ENCODE assay signal across 15 mouse cellular contexts in genomic region chr15:92594721-92595120, GRCm38 (mm10).
DNase-seq lines count a peak whose midpoint lies in the region; ATAC-seq lines count a peak whose summit lies in the region.
"Had no signal": no experiment of that assay in that cellular context is flagged by ENCODE, and none has a peak within 500 bp of the region (broad histone marks: within the 10 kb centered on the region; RNA-seq: fewer than 3 reads in every experiment).

No protein-coding gene starts in this region.

- no peaks in the 10 kb centered on the region for H3K9me3 ChIP-seq in forebrain, embryonic 14.5 days (replicated peaks; ENCODE audit: control insufficient read depth, low read length)
- H3K9me3 ChIP-seq in forebrain, embryonic 12.5 days: no peaks in the 10 kb centered on the region
- H3K9me3 ChIP-seq in midbrain, embryonic 14.5 days (ENCODE audit: control insufficient read depth, low read length): no peaks in the 10 kb centered on the region
- no peaks in the 10 kb centered on the region for H3K9me3 ChIP-seq in midbrain, embryonic 15.5 days
- H3K9me3 ChIP-seq: midbrain, embryonic 13.5 days; neural tube, embryonic 12.5 days had no signal

- no peaks in the 10 kb centered on the region for H3K36me3 ChIP-seq in forebrain, embryonic 14.5 days (ENCODE audit: control insufficient read depth, insufficient read depth, low read length)
- no peaks in the 10 kb centered on the region for H3K36me3 ChIP-seq in forebrain, embryonic 12.5 days (replicated peaks)
- no peaks in the 10 kb centered on the region for H3K36me3 ChIP-seq in midbrain, embryonic 14.5 days (ENCODE audit: control insufficient read depth, insufficient read depth, low read length)
- no peaks in the 10 kb centered on the region for H3K36me3 ChIP-seq in midbrain, embryonic 15.5 days (replicated peaks)
- H3K36me3 ChIP-seq: midbrain, embryonic 13.5 days; neural tube, embryonic 12.5 days had no signal

- H3K27ac ChIP-seq in forebrain, embryonic 14.5 days (ENCODE audit: low read depth, low read length): no peak overlapping the region
- no peak overlapping the region for H3K27ac ChIP-seq in forebrain, embryonic 12.5 days
- no peak overlapping the region for H3K27ac ChIP-seq in midbrain, embryonic 14.5 days (replicated peaks; ENCODE audit: low read depth, low read length)
- H3K27ac ChIP-seq in midbrain, embryonic 15.5 days: no peak overlapping the region
- H3K27ac ChIP-seq: macrophage; midbrain, embryonic 13.5 days; neural tube, embryonic 12.5 days had no signal

- 3% methylated on average over 2 of the region's 2 CpGs for WGBS in forebrain, embryonic 14.5 days
- WGBS in forebrain, embryonic 12.5 days: 11% methylated on average over 2 of the region's 2 CpGs
- 23% methylated on average over 2 of the region's 2 CpGs for WGBS in midbrain, embryonic 14.5 days
- 19% methylated on average over 2 of the region's 2 CpGs for WGBS in midbrain, embryonic 15.5 days

- no peak overlapping the region for H3K4me3 ChIP-seq in forebrain, embryonic 14.5 days (ENCODE audit: low read depth, low read length)
- no peak overlapping the region for H3K4me3 ChIP-seq in forebrain, embryonic 12.5 days (replicated peaks)
- no peak overlapping the region for H3K4me3 ChIP-seq in midbrain, embryonic 14.5 days (replicated peaks; ENCODE audit: low read depth, low read length)
- no peak overlapping the region for H3K4me3 ChIP-seq in midbrain, embryonic 15.5 days
- H3K4me3 ChIP-seq: midbrain, embryonic 13.5 days; neural tube, embryonic 12.5 days had no signal

- ATAC-seq in forebrain, embryonic 14.5 days: 0 out of 2 replicates have a peak, but pooled peaks have one; percentile 13
- no peak for ATAC-seq in forebrain, embryonic 12.5 days (ENCODE audit: low FRiP score)
- no peak for ATAC-seq in midbrain, embryonic 14.5 days (ENCODE audit: low FRiP score, low TSS enrichment)
- ATAC-seq in midbrain, embryonic 15.5 days (replicated peaks): no peak
- ATAC-seq: midbrain, embryonic 13.5 days had no signal

- H3K9ac ChIP-seq in forebrain, embryonic 14.5 days (ENCODE audit: low read length): no peak overlapping the region
- no peak overlapping the region for H3K9ac ChIP-seq in forebrain, embryonic 12.5 days
- H3K9ac ChIP-seq in midbrain, embryonic 14.5 days (replicated peaks; ENCODE audit: low read length): no peak overlapping the region
- H3K9ac ChIP-seq in midbrain, embryonic 15.5 days: no peak overlapping the region
- H3K9ac ChIP-seq: midbrain, embryonic 13.5 days; neural tube, embryonic 12.5 days had no signal

- H3K4me1 ChIP-seq in forebrain, embryonic 14.5 days (ENCODE audit: control insufficient read depth, insufficient read depth, low read length): peaks cover 27% of the 10 kb centered on the region
- H3K4me1 ChIP-seq in forebrain, embryonic 12.5 days: peaks cover 27% of the 10 kb centered on the region
- no peaks in the 10 kb centered on the region for H3K4me1 ChIP-seq in midbrain, embryonic 14.5 days (ENCODE audit: control insufficient read depth, insufficient read depth, low read length)
- H3K4me1 ChIP-seq in midbrain, embryonic 15.5 days: peaks cover 18% of the 10 kb centered on the region

- DNase-seq in adrenal gland, adult (ENCODE audit: inconsistent age in 2 of 2, low spot score in 1 of 2): peak; percentile 21 to 69
- no peak for DNase-seq in adrenal gland, postnatal 4 days (ENCODE audit: low spot score in 2 of 2)
- DNase-seq in forebrain, embryonic 14.5 days (ENCODE audit: low spot score): peak; percentile 88
- DNase-seq in midbrain, embryonic 14.5 days: peak; percentile 62
- peak; percentile 93 for DNase-seq in retina, postnatal 1 day
- DNase-seq in left cerebral cortex, adult 18-20 months (ENCODE audit: low spot score in 2 of 2): no peak
- DNase-seq: gastrocnemius, postnatal 14 days; kidney, adult 9 months; liver; lung, adult 18-20 months had no signal

- no peak overlapping the region for H3K4me2 ChIP-seq in forebrain, embryonic 14.5 days (ENCODE audit: low read length)
- H3K4me2 ChIP-seq in forebrain, embryonic 12.5 days: no peak overlapping the region
- H3K4me2 ChIP-seq in midbrain, embryonic 14.5 days (ENCODE audit: low read length): no peak overlapping the region
- no peak overlapping the region for H3K4me2 ChIP-seq in midbrain, embryonic 15.5 days
- H3K4me2 ChIP-seq: midbrain, embryonic 13.5 days; neural tube, embryonic 12.5 days had no signal

- H3K27me3 ChIP-seq in forebrain, embryonic 14.5 days (replicated peaks; ENCODE audit: control insufficient read depth, insufficient read depth, low read length): no peaks in the 10 kb centered on the region
- peaks cover 7% of the 10 kb centered on the region; the same call in 1 of the 2 replicates for H3K27me3 ChIP-seq in forebrain, embryonic 12.5 days
- H3K27me3 ChIP-seq in midbrain, embryonic 14.5 days (ENCODE audit: control insufficient read depth, insufficient read depth, low read length): 0 out of 2 replicates have a peak, but pooled peaks cover 4% of the 10 kb centered on the region
- no peaks in the 10 kb centered on the region for H3K27me3 ChIP-seq in midbrain, embryonic 15.5 days (replicated peaks)
- H3K27me3 ChIP-seq: neural tube, embryonic 12.5 days had no signal

Comparison
In these comparisons a context has a peak if more than half of its experiments do, and no peak if none do; other contexts are left out.
1. DNase-seq: peak in adrenal gland, adult (2 of 2), forebrain, embryonic 14.5 days (single experiment), midbrain, embryonic 14.5 days (single experiment) and retina, postnatal 1 day (single experiment); none in adrenal gland, postnatal 4 days (0 of 2) and left cerebral cortex, adult 18-20 months (0 of 2).